Mouse (Mus musculus) heart, postnatal 0 days (tissue): ENCODE data around the gene Pou5f1. TPM values are rescaled to one million over a fixed set of nuclear protein-coding genes. Genes with fewer than 3 reads are reported as not detected.

Experiments
- ATAC-seq: fragments of 200-750 bp; cut with Nextera tagmentation; 2 replicates; pipeline ENCODE4 v1.8.0; 2017; ENCODE audit warnings: low read depth, moderate number of reproducible peaks, moderate library complexity; ENCODE audit not compliant: insufficient read depth
- DNase-seq: peaks from one replicate; pipeline ENCODE4 v3.0.0-alpha.2; 2016; ENCODE audit warnings: low spot score
- H3K27ac ChIP-seq: fragments of 300-500 bp; sonication (generic); 2 replicates; pipeline ENCODE4 v1.5.1; 2014; ENCODE audit warnings: low read depth, mild to moderate bottlenecking
- H3K27me3 ChIP-seq: fragments of 300-500 bp; sonication (generic); 2 replicates; pipeline ENCODE4 v1.6.1; 2014; ENCODE audit warnings: low read length, mixed read lengths; ENCODE audit not compliant: control insufficient read depth, insufficient read depth
- H3K36me3 ChIP-seq: fragments of 300-500 bp; sonication (generic); replicated peaks from 2 replicates; pipeline ENCODE4 v1.6.1; 2014; ENCODE audit warnings: low read length, mixed read lengths; ENCODE audit not compliant: control insufficient read depth, insufficient read depth
- H3K4me1 ChIP-seq: fragments of 300-500 bp; sonication (generic); 2 replicates; pipeline ENCODE4 v1.6.1; 2014; ENCODE audit warnings: antibody characterized with exemption; ENCODE audit not compliant: control insufficient read depth, insufficient read depth
- H3K4me2 ChIP-seq: fragments of 300-500 bp; sonication (generic); 2 replicates; pipeline ENCODE4 v1.6.1; 2014; ENCODE audit warnings: low read depth, mild to moderate bottlenecking, low read length, moderate library complexity
- H3K4me3 ChIP-seq: fragments of 300-500 bp; sonication (generic); 2 replicates; pipeline ENCODE4 v1.5.1; 2014; ENCODE audit warnings: low read depth, low read length
- H3K9ac ChIP-seq: fragments of 300-500 bp; sonication (generic); replicated peaks from 2 replicates; pipeline ENCODE4 v1.6.1; 2014; ENCODE audit warnings: low read depth, low read length, mixed read lengths
- H3K9me3 ChIP-seq: fragments of 300-500 bp; sonication (generic); replicated peaks from 2 replicates; pipeline ENCODE4 v1.6.1; 2016; ENCODE audit warnings: low read length; ENCODE audit not compliant: control insufficient read depth
- CTCF ChIP-seq: IDR thresholded peaks from 2 replicates; pipeline ENCODE4 v1.5.1; 2016; ENCODE audit warnings: antibody characterized with exemption, control low read depth, low read depth
- EP300 ChIP-seq: IDR thresholded peaks from 2 replicates; pipeline ENCODE4 v1.6.1; 2016; ENCODE audit warnings: antibody characterized with exemption, low read depth
- WGBS: fragments of 180-500 bp; shearing (Covaris S2); extraction: QIAGEN DNeasy Blood & Tissue Kit; methylation state at CpG from one replicate; pipeline ENCODE4 v1.1.7; 2014; 5-methylcytosine and 5-hydroxymethylcytosine counted together
- polyA plus RNA-seq: library from polyadenylated mRNA; unstranded; fragments of >200 nt; fragmentation: Nextera tagmentation; extraction: Ambion mirVana; gene quantifications from 2 replicates; pipeline ENCODE4 v1.2.1, GENCODE M21; 2015
- total RNA-seq: library from RNA; depleted of rRNA; stranded (reverse); fragments of >200 nt; gene quantifications from 2 replicates; pipeline ENCODE4 v1.2.3, GENCODE M21; 2014; ENCODE audit warnings: low replicate concordance

The Pou5f1 gene
- total and polyA plus RNA-seq, 2 experiments from 2014 or later = not detected

GRCm38 (mm10) chr17:35517526-35517925, 11.7 kb downstream of the Pou5f1 start:
- TF ChIP-seq CTCF (no peak), EP300 (no peak)
- Histone ChIP-seq H3K4me2 (peak overlapping the region; percentile 84), H3K9ac (peak overlapping the region; percentile 46), H3K36me3 (peaks cover 12% of the 10 kb centered on the region; the same call in 1 of the 2 replicates), H3K4me1 (peaks cover 21% of the 10 kb centered on the region), H3K4me3 (peak overlapping the region; percentile 64), H3K27me3 (no peaks in the 10 kb centered on the region), H3K9me3 (no peaks in the 10 kb centered on the region), H3K27ac (peak overlapping the region; percentile 52)
- 7% methylated on average over 12 of the region's 12 CpGs for WGBS
- ATAC-seq = no peak
- no peak for DNase-seq

GRCm38 (mm10) chr17:35524354-35524753, 18.5 kb downstream of the Pou5f1 start:
- Histone ChIP-seq H3K4me1 (no peaks in the 10 kb centered on the region), H3K9me3 (no peaks in the 10 kb centered on the region), H3K36me3 (peaks cover 51% of the 10 kb centered on the region), H3K9ac (no peak overlapping the region), H3K27ac (no peak overlapping the region), H3K4me3 (no peak overlapping the region), H3K27me3 (no peaks in the 10 kb centered on the region), H3K4me2 (no peak overlapping the region)
- WGBS = 92% methylated on average over 9 of the region's 9 CpGs
- DNase-seq (no peak), ATAC-seq (no peak)
- TF ChIP-seq CTCF = no peak
- TF ChIP-seq EP300 = no peak

- no peak overlapping the region for H3K4me2 ChIP-seq
- TF ChIP-seq EP300 = no peak
- no peak for TF ChIP-seq CTCF
- 60% methylated on average over 8 of the region's 8 CpGs for WGBS
- H3K27ac ChIP-seq = no peak overlapping the region
- H3K4me1 ChIP-seq = no peaks in the 10 kb centered on the region
- peaks cover 46% of the 10 kb centered on the region for H3K36me3 ChIP-seq
- H3K9ac ChIP-seq = no peak overlapping the region
- H3K4me3 ChIP-seq = no peak overlapping the region
- DNase-seq (no peak), ATAC-seq (no peak)
- H3K27me3 ChIP-seq = no peaks in the 10 kb centered on the region
- H3K9me3 ChIP-seq = no peaks in the 10 kb centered on the region
These were observed 20.8 kb downstream of the Pou5f1 start for GRCm38 (mm10) chr17:35526644-35527043.

- TF ChIP-seq CTCF (no peak), EP300 (no peak)
- WGBS = 3% methylated on average over 3 of the region's 3 CpGs
- Histone ChIP-seq H3K4me2 (no peak overlapping the region), H3K27me3 (no peaks in the 10 kb centered on the region), H3K9ac (no peak overlapping the region), H3K4me3 (no peak overlapping the region), H3K9me3 (no peaks in the 10 kb centered on the region), H3K4me1 (no peaks in the 10 kb centered on the region), H3K36me3 (0 out of 2 replicates have a peak, but pooled peaks cover 18% of the 10 kb centered on the region), H3K27ac (no peak overlapping the region)
- ATAC-seq = no peak
- DNase-seq = no peak
These were observed 26.5 kb downstream of the Pou5f1 start for GRCm38 (mm10) chr17:35532360-35532759.

GRCm38 (mm10) chr17:35532901-35533300, 27.1 kb downstream of the Pou5f1 start, which contains the start of gene Psors1c2:
Gene Psors1c2 (plus strand): TSS chr17:35533201.
- DNase-seq (no peak), ATAC-seq (no peak)
- H3K4me1 ChIP-seq = no peaks in the 10 kb centered on the region
- H3K4me3 ChIP-seq = no peak within 1 kb of the TSS
- no peak within 1 kb of the TSS for H3K4me2 ChIP-seq
- H3K27ac ChIP-seq = no peak within 1 kb of the TSS
- no peak within 1 kb of the TSS for H3K9ac ChIP-seq
- H3K9me3 ChIP-seq = no peaks in the 10 kb centered on the region
- TF ChIP-seq CTCF (no peak), EP300 (no peak)
- 16% methylated on average over 7 of the region's 7 CpGs for WGBS
- H3K36me3 ChIP-seq = 0 out of 2 replicates have a peak, but pooled peaks cover 12% of the 10 kb centered on the region
- no peaks in the 10 kb centered on the region for H3K27me3 ChIP-seq

GRCm38 (mm10) chr17:35534343-35534742, 28.5 kb downstream of the Pou5f1 start:
- TF ChIP-seq EP300 (no peak), CTCF (peak; percentile 96)
- H3K36me3 ChIP-seq = 0 out of 2 replicates have a peak, but pooled peaks cover 4% of the 10 kb centered on the region
- H3K27ac ChIP-seq = no peak overlapping the region
- no peak overlapping the region for H3K4me3 ChIP-seq
- peak; percentile 68; the same call in 1 of the 2 replicates for ATAC-seq
- no peak overlapping the region for H3K4me2 ChIP-seq
- peak; percentile 55 for DNase-seq
- no peaks in the 10 kb centered on the region for H3K4me1 ChIP-seq
- no peak overlapping the region for H3K9ac ChIP-seq
- 7% methylated on average over 6 of the region's 6 CpGs for WGBS
- no peaks in the 10 kb centered on the region for H3K27me3 ChIP-seq
- H3K9me3 ChIP-seq = no peaks in the 10 kb centered on the region
